Mouse (Mus musculus) left cerebral cortex, adult 6 months (tissue): ENCODE measurements around the gene Nrcam. TPM values are rescaled to one million over a fixed set of nuclear protein-coding genes. Genes with fewer than 3 reads are reported as not detected.

ENCODE experiments used
- long read RNA-seq, 2 experiments: library from polyadenylated mRNA; unstranded; transcript quantifications; one replicate each; pipeline ENCODE4 v2.0.0; 2019 to 2020
- polyA plus RNA-seq: library from polyadenylated mRNA; unstranded; fragments of <200 nt; fragmentation: Nextera tagmentation; gene quantifications from 2 replicates; pipeline ENCODE4 v1.2.3, GENCODE M21; 2021

Nrcam gene
- polyA plus RNA-seq = 117 TPM in 2 replicates
- long read RNA-seq, experiment 1, full-length matches to known transcripts = 13 of 199 reads
- long read RNA-seq, experiment 1, partial matches to known transcripts = 93 of 199 reads
- long read RNA-seq, experiment 1, other reads (novel, unspliced or antisense) = 93 of 199 reads
- long read RNA-seq, experiment 2, full-length matches to known transcripts = 2 of 115 reads
- long read RNA-seq, experiment 2, partial matches to known transcripts = 75 of 115 reads
- long read RNA-seq, experiment 2, other reads (novel, unspliced or antisense) = 38 of 115 reads

DNA sequence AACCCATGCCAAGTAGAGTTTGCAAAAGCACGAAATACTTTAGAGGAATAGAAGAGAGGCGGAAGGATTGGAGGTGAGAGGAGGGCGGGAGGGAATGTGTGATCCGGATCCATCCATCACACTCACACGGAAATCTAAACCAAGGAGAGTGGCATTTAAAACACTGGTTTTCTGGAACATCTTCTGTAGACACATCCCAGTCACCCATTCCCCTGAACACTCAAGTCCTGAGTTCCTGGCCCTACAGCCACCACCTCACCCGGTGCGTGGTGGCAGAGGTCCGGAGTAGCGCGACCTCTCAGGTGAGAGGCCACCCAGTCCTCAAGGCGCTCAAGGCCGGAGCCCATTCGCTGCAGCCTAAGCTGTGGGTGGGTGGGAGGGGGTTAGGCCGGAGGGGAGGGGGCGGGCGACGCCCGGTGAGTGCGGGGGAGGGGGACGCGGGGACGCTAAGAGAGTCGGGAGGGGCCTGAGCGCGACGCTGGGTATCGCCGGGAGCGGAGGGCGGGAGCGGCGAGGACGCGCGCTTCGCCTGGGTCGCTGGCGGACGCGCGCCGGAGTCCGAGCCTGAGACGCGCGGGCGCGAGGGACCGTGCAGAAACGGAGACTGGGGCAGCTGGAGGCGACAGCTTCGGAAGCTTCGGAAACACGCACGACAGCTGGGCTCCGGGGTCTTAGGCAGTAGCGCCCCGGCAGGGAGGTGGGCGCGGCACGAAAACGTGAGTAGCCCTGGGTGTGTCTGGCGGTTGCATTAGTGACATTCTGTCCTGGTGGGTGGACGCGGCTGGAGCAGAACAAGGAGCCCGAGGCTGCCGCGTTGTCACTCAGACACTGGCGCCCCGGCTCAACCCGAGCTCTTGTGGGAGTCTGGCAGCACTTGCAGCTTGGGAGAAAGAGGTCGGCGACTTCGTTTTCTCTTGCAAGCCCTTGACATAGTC lies at the start of gene Nrcam:
TSS of gene Nrcam (plus strand) at position 505 of the 935 bp plus-strand sequence.

Other genes starting within 250 kb of the Nrcam start
- gene Dnajb9, start 118.6 kb upstream of the Nrcam start, polyA plus RNA-seq = 37.8 and 46.7 TPM in 2 replicates
- gene Pnpla8, start 107.5 kb upstream of the Nrcam start, polyA plus RNA-seq = 78.3 and 122 TPM in 2 replicates